Mouse (Mus musculus): ENCODE data around the gene 1110051M20Rik. TPM values are rescaled to one million over a fixed set of nuclear protein-coding genes. Genes with fewer than 3 reads are reported as not detected.

Gene 1110051M20Rik
- total RNA-seq, 2 experiments from 2014 or later = 100 to 103 TPM

DNA sequence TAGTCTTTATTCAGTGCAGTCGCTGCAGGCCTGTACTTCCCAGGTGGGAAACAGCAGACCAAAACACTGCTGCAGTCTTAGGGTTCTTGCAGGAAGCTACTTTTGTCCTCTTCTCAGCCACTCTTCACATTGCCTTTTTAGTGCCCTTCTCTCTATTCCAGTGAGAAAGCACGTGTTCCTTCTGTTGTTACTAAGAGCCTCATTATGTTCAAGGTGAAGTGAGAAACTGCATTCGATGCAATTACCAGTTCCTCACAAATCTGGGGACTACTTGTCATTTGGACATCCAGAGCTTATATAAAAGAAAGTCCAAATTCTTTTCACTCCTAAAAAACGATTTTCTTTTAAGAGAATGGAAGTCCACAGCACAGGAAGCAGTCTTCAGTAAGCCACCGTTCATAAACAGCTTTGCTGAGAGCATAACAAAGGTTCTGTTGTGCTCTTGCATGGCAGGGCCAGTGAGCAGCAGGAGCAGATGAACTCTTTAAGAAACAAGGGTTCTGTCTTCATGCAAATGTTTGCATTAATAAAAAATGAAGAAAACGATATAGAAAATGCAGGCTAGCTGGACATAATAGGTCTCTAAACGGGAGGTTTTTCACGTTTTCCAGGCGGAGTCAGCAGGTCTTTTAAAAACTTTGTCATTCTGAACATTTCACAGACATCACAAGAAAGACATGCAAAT, 14.4 kb downstream of the 1110051M20Rik start:
- DNase-seq (ENCODE audit: low spot score in 2 of 2) = no peak
- intact Hi-C loops (cut with DNase I) = no loop called here

DNA sequence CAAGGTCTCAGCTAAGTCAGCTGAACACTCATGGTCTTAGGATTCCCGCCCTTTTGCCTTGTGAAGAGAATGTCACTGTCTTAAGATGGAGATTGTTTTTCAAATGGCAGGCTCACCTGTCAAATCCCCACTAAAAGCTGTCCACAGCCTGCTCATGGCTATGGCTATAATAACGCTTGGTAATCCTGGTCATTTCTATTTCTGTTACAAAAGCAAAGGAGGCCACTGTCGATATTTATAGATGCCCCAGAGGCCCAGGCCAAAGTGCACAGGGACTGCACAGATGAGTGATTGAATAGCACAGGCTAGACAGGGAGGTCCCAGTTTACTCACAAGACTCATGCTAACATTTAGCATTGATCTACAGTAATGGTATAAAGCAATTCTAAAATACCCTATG, 15.4 kb downstream of the 1110051M20Rik start:
- intact Hi-C loops (cut with DNase I) = no loop called here
- DNase-seq (ENCODE audit: low spot score in 2 of 2) = no peak

DNA sequence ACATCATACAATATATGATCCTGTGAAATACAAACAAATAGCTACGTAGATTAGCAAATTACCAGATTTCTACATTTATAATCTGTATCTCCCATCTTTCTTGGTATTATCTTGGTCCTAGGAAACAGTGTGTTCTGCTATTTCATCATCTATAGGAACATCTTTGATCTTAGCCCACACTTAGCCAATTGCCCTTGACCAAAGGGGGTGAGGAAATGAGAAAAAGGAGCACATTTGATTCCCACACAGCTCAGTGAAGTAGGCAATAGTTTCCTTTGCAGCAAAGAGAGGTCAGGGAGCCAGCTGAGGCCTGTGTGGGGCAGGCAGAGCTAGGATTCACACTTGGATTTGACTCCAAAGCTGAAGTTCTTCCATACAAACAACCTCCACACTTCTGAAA, 18.2 kb downstream of the 1110051M20Rik start:
- DNase-seq (ENCODE audit: low spot score in 2 of 2) = no peak
- intact Hi-C loops (cut with DNase I) = no loop called here

DNA sequence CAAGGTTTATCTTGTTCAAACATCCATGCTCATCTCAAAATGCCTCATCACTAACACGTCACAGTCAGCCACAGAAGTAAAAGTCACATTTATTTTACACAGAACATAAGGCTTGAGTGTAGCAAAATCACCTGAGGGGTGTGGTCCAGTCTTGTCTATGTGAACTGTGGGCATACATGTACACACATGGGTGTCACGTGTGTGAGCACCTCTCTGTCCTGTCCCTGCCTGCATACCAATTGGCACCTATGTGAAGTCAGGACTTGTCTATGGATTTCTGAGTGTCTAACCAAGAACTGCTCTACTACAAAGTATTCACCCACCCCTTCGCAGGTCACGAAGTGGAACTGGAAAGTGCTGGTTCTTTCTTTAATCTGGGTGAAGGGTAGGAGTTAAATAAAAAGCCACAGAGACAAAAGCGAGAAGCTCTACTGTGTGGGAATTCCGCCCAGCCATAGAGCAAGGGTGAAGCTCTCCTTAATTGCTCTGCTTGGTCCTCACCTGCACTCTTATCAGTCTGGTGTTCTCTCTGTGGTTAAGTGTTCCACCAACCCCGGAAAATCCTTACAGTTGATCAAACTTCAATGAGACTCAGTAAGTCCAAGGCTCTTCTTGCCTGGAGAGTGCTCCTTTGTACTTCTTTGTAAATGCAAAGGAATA, 20.3 kb downstream of the 1110051M20Rik start:
- DNase-seq (ENCODE audit: low spot score in 2 of 2) = no peak
- intact Hi-C loops (cut with DNase I) = no loop called here

DNA sequence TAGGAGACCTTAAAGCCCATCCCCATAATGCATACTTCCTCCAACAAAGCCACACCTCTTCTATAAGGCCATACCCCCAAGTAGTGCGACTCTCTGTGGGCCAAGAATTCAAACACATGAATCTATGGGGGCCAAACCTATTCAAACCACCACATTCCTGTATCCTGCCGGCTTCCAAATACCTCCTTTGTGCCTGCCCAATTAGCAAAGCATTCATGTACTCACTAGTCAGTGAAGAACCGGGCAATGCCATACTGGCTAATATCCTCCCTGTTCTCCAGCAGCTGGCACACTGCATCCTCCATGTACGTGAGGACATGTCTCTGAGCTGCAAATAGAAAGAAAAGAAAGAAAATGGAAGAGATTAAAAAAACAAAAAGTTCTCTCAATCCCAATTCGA, 22.9 kb downstream of the 1110051M20Rik start:
- no peak for DNase-seq (ENCODE audit: low spot score in 2 of 2)
- intact Hi-C loops (cut with DNase I) = no loop called here

DNA sequence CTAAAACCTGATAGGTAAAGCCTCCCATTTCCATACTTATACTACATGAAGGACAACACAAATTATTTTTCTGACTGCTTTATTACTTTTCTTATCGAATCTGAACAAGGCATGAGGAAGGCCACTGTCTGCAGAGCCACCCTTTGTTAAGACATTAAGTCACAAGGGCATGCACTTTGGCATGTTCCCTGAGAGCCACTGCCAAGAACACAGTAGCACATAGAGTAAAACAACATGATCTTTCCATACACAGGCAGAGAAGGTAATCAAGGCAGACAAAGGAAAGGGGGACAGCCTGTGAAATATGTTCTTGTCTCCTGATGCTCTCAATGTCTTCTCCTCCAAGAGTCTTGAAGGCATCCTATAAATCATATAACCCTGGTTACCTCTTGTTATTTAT, 30.7 kb downstream of the 1110051M20Rik start:
- intact Hi-C loops (cut with DNase I) = no loop called here
- no peak for DNase-seq (ENCODE audit: low spot score in 2 of 2)

DNA sequence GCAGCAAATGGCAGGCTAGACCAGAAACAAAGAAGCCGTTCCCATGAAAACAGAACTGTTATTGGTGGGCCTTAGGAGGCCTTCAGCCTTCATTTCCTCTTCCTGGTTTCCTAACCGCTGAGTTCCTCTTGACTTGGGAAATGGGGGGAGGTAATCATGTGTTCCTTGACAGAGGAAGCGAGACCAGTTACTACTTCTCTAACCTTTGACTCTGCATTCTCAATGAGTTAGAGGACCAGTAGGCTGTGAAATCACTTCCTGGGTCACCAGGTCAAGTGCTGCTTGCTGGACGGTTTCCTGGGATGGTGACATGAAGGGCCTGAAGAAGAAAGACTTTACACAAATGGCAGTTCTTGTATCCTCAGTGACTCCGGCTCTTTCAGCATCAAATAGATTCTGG, 32.1 kb downstream of the 1110051M20Rik start:
- no peak for DNase-seq (ENCODE audit: low spot score in 2 of 2)
- intact Hi-C loops (cut with DNase I) = no loop called here

DNA sequence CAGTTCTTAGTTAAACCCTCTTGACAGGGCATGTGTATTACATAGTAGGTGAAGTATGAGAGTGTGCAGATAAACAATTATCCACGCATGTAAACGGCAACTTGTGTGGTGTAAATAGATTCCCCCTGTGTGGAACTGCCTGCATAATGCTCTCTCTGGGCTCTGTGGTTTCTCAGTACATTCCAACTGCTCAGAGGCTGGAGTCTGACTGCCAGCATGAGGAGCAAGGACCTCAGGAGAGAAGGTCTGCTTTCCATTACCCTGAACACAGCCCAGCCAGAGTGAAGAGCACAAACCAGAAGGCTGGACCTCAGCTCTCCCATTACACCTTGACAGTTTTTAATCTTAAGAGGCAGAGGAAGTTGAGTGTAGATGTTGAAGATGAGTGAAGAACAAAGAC, 33.0 kb downstream of the 1110051M20Rik start:
- DNase-seq (ENCODE audit: low spot score in 2 of 2) = no peak
- intact Hi-C loops (cut with DNase I) = no loop called here

DNA sequence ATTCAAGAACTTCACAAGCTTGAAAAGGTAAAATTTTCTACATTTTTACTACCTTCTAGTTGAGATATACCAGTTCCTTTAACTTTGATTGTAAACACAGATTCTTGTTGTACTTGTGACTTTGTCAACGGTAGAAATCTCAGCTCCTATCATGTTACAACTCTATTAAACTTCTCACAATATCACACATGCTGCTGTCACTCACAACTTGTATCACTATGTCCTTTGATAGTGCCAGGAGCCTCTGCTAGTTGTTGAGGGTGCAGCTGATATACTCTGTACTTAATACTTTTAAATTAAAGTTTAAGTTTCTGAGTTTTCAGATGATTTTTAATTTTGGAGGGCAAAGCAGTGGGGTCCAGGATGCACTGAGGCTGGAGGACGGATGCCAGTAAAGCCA, 36.5 kb downstream of the 1110051M20Rik start:
- DNase-seq (ENCODE audit: low spot score in 2 of 2) = no peak
- intact Hi-C loops (cut with DNase I) = no loop called here

DNA sequence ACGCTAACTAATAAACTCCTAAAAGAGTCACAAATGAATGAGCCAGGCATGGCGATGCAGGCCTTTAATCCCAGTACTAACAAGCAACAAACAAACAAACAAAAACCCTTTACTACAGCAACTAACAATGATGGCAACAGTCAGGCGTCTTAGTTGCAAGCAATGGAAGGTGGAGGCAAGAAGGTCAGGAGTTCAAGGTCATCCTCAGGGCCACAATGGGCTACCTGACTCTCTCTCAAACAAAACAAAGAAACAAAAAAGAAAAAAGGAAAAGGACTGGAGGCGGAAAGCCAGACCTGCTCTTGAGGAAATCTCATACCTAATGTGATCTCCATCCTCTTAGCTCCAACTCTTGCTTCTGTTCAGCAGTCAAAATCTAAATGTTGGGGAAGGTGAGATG, 39.4 kb downstream of the 1110051M20Rik start:
- intact Hi-C loops (cut with DNase I) = no loop called here
- no peak for DNase-seq (ENCODE audit: low spot score in 2 of 2)

DNA sequence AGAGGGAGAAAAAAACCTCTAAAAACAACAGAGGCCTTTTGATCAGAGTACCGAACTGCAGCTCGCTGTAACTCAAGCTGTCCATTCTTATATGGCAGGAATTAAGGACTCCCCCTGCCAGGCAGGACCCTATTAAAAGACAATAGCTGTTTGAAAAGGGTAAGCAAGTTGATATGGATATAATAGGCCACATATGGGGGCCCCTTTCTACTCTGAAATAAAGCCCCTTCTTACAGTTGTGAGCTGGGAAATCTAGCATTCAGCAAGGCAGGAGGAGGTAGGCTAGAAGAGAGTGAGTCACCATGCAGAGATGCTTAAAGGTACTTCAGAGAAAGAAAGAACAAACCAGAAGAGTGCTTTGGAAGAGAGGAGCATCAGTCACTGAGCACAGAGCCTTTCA, 44.8 kb downstream of the 1110051M20Rik start:
- DNase-seq (ENCODE audit: low spot score in 2 of 2) = no peak
- intact Hi-C loops (cut with DNase I) = no loop called here

DNA sequence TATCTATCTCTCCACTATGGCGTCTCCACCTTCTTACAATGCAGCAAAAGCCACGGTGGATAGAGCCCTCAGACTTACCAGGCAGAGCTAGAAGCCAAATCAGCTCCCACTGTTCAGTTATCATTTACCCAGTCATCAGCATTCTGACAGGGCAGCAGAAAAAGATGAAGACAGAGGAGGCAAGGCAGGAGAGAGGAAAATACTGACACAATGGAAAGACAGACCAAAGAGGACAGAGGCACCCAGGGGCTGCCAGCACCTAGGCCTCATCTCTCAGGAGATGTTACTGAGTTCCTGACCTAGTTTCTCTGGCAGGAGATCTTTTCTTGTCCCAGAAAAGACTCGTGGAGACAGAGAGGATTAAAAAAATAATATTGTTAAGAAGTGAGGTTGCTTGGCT, 45.3 kb downstream of the 1110051M20Rik start:
- intact Hi-C loops (cut with DNase I) = no loop called here

DNA sequence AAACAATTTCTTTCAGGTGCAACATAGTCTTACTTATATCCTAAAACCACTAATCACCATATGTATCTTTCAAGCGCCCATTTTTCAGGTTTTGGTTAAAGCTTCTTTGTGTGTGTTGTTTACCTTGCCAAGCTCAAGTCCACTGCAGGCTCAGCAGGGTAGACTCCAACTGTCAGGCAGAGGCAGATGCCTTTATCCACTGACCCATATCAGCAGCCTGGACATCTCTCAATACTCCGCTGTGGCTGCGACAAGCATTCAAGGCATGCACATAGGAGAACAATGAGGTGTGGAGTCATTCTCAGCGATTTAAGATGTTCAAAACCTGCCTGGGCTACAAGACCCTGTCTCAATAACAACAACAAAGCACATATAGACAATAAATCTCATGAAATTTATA, 50.4 kb downstream of the 1110051M20Rik start:
- no peak for DNase-seq (ENCODE audit: low spot score in 2 of 2)
- intact Hi-C loops (cut with DNase I) = no loop called here

More for the DNA sequence above, 45.3 kb downstream of the 1110051M20Rik start:
- no peak for DNase-seq (ENCODE audit: low spot score in 2 of 2)

DNA sequence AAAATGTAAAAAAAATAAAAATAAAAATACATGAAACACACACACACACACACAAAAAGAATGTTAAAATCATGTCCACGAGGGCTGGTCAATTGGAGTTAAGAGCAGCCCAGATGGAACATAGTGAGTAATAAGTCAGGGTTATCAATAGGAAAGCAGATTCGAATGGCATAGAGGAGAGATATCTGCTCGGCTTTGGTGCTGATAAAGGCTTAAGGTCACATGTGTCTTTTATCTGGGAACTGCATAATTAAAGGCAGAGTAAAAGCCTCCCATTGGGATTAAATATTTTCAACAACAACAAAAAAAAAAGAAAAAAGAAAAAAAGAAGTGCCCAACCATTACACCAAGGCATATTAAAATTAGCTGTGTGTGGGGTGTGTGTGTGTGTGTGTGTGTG, 55.8 kb downstream of the 1110051M20Rik start:
- no peak for DNase-seq (ENCODE audit: low spot score in 2 of 2)
- intact Hi-C loops (cut with DNase I) = no loop called here

DNA sequence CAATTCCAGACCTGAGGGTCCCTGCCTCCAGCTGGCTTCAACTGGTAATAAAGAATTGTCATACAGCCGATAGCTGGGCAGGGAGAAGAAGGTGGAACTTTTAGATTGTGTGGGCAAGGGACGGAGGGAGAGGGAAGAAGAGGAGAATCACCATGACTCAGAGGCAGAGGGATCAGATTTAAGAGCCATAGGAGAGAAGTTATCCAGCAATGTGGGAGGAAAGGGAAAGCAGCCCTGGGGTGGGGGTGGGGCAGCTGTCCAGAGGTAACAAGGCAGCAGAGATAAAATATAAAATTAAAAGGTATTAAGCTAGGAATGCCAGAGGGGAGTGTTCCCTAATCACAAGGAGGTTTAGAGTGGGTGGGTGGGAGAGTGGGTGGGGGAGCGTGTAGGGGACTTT, 56.2 kb downstream of the 1110051M20Rik start:
- no peak for DNase-seq (ENCODE audit: low spot score in 2 of 2)
- intact Hi-C loops (cut with DNase I) = no loop called here

DNA sequence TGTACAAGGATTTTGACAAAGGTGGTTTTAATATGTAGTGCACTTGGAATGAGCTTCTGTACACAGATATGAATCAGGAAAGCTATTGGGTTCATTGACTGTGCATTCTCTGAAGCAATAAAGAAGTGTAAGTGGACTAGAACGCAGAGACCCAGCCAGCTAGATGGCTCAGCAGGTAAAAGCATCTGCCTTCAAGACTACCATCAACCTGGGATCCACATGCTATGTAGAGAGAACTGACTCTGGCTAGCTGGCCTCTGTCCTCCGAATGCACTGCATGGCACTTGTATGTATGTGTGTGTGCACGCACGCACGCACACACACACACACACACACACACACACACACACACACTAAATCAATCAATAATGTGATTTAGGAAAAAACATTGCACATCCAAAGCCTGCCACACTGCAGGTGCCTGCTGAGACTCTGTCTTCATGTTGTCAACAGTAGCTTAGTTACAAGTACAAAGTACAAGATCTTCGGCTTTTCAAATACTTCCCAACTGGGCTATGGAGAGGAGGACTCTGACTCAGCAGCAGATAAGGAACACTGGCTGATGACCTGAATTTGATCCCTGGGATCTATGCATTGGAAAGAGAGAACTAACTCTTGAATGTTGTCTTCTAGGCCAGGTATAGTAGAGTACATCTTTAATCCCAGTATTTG, 57.1 kb downstream of the 1110051M20Rik start:
- intact Hi-C loops (cut with DNase I) = no loop called here
- no peak for DNase-seq (ENCODE audit: low spot score in 2 of 2)

DNA sequence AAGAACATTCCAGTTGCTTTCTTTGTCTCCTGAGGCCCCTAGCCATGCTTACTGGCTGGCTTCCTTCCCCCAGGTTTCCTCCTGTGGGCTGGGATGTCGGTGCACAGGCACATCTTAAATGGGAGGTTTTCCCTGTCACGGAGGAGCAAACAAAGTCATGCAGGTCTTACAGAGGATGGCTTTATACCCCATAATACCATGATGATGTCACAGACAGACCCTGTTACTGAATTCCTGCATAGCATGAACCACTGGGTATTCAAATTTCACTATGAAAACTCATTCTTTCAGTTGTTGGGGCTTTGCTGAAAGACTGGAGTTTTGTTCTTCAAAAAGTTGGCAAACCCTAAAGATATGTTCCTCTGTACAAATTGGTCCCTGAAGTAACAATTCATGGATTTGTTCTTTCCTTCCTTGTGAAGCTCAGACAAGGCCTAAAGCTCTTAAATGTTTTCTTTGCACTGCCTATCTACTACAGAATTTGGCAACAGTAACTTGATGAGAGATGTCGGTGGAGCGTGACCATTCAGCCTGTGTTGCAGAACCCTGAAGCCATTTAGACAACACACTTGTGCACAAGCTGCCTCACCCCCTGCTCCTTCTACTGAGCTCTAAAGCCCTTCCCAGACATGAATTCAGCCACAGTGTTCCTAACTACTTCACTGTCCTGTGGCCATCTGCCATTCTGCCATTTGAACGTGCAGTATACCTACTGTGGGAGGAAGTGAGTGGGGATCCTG, 57.8 kb downstream of the 1110051M20Rik start:
- intact Hi-C loops (cut with DNase I) = no loop called here
- DNase-seq (ENCODE audit: low spot score in 2 of 2) = no peak

DNA sequence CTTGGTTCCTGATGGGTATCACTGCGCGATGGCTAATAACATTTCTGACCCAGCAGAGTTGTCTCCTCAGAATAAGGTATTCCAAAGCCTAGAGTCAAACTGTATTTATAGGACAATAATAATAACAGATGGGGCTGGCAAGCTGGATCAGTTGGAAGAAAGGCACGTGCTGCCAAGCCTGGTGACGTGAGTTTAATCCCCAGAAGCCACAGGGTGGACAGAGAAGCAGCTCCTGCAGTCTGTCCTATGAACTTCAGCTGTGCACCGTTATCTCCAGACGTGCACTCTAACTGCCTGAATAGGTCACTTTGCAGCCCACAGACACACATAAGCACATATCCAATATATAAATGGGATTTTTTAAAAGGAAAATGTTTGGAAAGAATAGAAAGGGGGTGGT, 61.2 kb downstream of the 1110051M20Rik start:
- no peak for DNase-seq (ENCODE audit: low spot score in 2 of 2)
- intact Hi-C loops (cut with DNase I) = no loop called here

DNA sequence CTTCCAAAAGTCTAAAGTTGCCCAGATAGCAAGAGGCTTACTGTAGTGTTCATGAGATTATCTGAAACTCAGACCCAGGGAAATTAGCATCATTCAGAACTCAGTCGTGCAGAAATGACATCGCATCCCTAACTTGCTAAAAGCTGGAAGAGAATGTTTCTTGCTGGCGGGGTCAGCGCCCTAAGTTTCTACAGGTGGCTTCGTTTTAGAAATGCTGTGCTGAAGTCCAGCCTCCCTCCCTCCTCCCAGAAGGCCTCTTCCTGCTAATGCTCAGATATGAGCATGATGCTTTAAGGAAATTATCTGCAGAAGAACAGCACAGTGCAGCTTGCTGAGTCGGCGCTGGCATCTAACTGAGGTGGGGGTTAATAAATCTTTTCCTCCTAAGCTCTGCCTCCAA, 67.5 kb downstream of the 1110051M20Rik start:
- intact Hi-C loops (cut with DNase I) = no loop called here
- DNase-seq (ENCODE audit: low spot score in 2 of 2) = no peak

DNA sequence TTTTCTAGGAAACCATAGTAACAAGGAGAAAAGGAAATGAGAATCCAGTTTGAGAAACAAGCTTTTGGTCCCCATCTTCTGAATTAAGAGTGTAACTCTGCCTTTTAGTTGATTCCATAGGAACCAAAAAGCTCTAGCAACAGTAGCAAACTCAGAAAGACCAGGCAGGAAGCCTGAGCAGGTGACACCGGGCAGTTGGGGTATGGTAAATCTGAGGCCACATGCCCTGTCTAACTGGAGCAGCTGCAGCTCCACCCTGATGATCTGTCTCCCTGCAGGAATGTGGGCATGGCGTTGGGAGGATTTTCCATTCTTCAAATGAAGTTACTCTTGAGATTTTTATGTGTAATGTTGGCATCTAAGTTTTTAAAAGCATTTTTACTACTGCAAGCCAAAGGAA, 74.2 kb downstream of the 1110051M20Rik start:
- DNase-seq (ENCODE audit: low spot score in 2 of 2) = no peak
- intact Hi-C loops (cut with DNase I) = no loop called here

All from left cerebral cortex, postnatal 36 days (tissue).